In the genomic region with DNA sequence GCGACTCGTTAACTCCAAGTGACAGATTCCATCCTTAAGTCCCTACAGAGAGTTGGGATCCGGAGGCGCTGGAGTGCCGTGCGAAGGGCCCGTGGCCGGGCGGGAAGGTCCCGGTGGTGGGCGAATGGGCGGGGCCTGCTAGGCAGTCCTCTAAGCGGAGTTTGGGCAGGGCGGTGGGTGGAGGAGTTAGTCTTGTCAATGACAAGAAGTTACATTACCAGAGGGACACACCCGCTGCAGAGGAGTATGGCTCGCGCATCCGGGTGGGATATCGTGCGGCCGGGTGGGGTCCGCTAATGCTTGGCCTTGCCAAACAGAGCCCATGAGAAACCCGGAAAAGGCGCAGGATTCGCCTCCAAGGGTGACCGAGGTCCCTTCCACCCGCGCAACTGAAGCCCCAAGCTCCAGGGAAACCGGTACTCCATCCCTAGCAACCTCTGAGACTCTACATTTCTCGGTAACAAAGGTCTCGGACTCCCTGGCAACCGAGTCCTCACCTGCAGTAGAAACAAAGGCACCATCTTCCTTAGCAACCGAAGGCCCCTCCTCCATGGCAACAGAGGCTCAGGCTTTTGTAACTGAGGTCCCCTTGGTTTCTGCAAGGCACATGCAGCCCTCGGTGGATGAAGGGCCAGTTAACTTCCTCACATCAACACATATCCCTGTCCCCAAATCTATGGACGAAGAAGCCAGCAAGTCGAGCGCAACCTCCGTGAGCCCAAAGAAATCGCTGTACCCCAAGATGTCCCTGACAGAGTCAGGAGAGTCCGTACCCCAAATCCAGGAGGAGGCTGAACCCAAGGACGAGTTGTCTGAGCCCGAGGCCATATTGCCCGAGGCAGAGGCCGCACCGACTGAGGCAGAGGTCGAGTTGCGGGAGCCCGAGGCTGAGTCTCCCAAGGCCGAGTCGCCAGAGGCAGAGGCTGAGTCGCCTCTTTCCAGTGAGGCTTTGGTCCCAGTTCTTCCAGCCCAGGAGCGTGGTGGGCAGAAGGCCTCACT, we compare ENCODE assay signal across 8 mouse cellular contexts. TPM values are rescaled to one million over a fixed set of nuclear protein-coding genes. Genes with fewer than 3 reads are reported as not detected.
A peak's percentile ranks its signal among the peaks of the same experiment; 100 is the strongest.
DNase-seq lines count a peak whose midpoint lies in the region; ATAC-seq lines count a peak whose summit lies in the region.

No protein-coding gene starts in this region.

- ATAC-seq in embryonic facial prominence, embryonic 13.5 days (ENCODE audit: insufficient number of reproducible peaks, insufficient read depth, low FRiP score, low TSS enrichment, low read depth), result peak; percentile 4; the same call in 1 of the 2 replicates
- ATAC-seq in hindbrain, embryonic 12.5 days (ENCODE audit: low FRiP score), result peak; percentile 59; the same call in 1 of the 2 replicates

- H3K9ac ChIP-seq in embryonic facial prominence, embryonic 13.5 days, result peak overlapping the region; percentile 60
- H3K9ac ChIP-seq in hindbrain, embryonic 12.5 days, result peak overlapping the region; percentile 46; the same call in 1 of the 2 replicates

- H3K36me3 ChIP-seq in embryonic facial prominence, embryonic 13.5 days, result peaks cover 11% of the 10 kb centered on the region
- H3K36me3 ChIP-seq in hindbrain, embryonic 12.5 days, result peaks cover 19% of the 10 kb centered on the region
- peaks cover 20% of the 10 kb centered on the region for H3K36me3 ChIP-seq in midbrain, embryonic 10.5 days

- H3K4me1 ChIP-seq in embryonic facial prominence, embryonic 13.5 days, result peaks cover 29% of the 10 kb centered on the region
- H3K4me1 ChIP-seq in hindbrain, embryonic 12.5 days, result peaks cover 43% of the 10 kb centered on the region
- H3K4me1 ChIP-seq in midbrain, embryonic 10.5 days, result peaks cover 55% of the 10 kb centered on the region

- DNase-seq in kidney, postnatal 14 days, result peak; percentile 48
- no peak for DNase-seq in kidney, postnatal 25 days
- DNase-seq in midbrain, embryonic 10.5 days (ENCODE audit: low spot score), result peak; percentile 76
- DNase-seq in cerebellum, adult 11 months, result no peak
- no peak for DNase-seq in frontal cortex, postnatal 10 days (ENCODE audit: low spot score in 2 of 2)
- no peak for DNase-seq in left cerebral cortex, adult 8-10 months (ENCODE audit: low spot score in 2 of 2)

- no peak overlapping the region for H3K27ac ChIP-seq in embryonic facial prominence, embryonic 13.5 days
- peak overlapping the region; percentile 70 for H3K27ac ChIP-seq in hindbrain, embryonic 12.5 days
- H3K27ac ChIP-seq in midbrain, embryonic 10.5 days (replicated peaks), result peak overlapping the region; percentile 85

- peaks cover 52% of the 10 kb centered on the region for H3K27me3 ChIP-seq in embryonic facial prominence, embryonic 13.5 days
- peaks cover 40% of the 10 kb centered on the region for H3K27me3 ChIP-seq in hindbrain, embryonic 12.5 days
- H3K27me3 ChIP-seq in midbrain, embryonic 10.5 days (ENCODE audit: low read depth, poor library complexity, severe bottlenecking), result peaks cover 62% of the 10 kb centered on the region

- 12% methylated on average over 52 of the region's 52 CpGs for WGBS in embryonic facial prominence, embryonic 13.5 days
- WGBS in hindbrain, embryonic 12.5 days, result 8% methylated on average over 52 of the region's 52 CpGs
- 9% methylated on average over 52 of the region's 52 CpGs for WGBS in midbrain, embryonic 10.5 days

- peak overlapping the region; percentile 40 for H3K4me3 ChIP-seq in embryonic facial prominence, embryonic 13.5 days
- H3K4me3 ChIP-seq in hindbrain, embryonic 12.5 days, result peak overlapping the region; percentile 25
- H3K4me3 ChIP-seq in midbrain, embryonic 10.5 days, result peak overlapping the region; percentile 52

- no peaks in the 10 kb centered on the region for H3K9me3 ChIP-seq in embryonic facial prominence, embryonic 13.5 days
- no peaks in the 10 kb centered on the region for H3K9me3 ChIP-seq in hindbrain, embryonic 12.5 days (replicated peaks)
- no peaks in the 10 kb centered on the region for H3K9me3 ChIP-seq in midbrain, embryonic 10.5 days (replicated peaks)

- peak overlapping the region; percentile 66 for H3K4me2 ChIP-seq in embryonic facial prominence, embryonic 13.5 days
- H3K4me2 ChIP-seq in hindbrain, embryonic 12.5 days (replicated peaks), result peak overlapping the region; percentile 52

RNA-seq across cellular contexts. Expression of gene Pi16, which starts 9.3 kb away (rescaled TPM):
- polyA plus RNA-seq in embryonic facial prominence, embryonic 13.5 days (2015; fragmentation: Nextera tagmentation; extraction: Ambion mirVana), result 0.23 and 0.27 TPM in 2 replicates
- 0.97 and 1.2 TPM in 2 replicates for polyA plus RNA-seq in hindbrain, embryonic 12.5 days (2016; fragmentation: Nextera tagmentation; extraction: Ambion mirVana)
- polyA plus RNA-seq in midbrain, embryonic 10.5 days (2016; fragmentation: Nextera tagmentation; extraction: Ambion mirVana), result 0.75 and 0.82 TPM in 2 replicates
- total RNA-seq in left cerebral cortex, adult 8-10 months (2022), result 1 to 10 TPM; 1.2 to 1.6 (median 1.4) TPM

RNA-seq across cellular contexts. Expression of gene Mtch1, which starts 20.9 kb away (rescaled TPM):
- 284 and 299 TPM in 2 replicates for polyA plus RNA-seq in embryonic facial prominence, embryonic 13.5 days (2015; fragmentation: Nextera tagmentation; extraction: Ambion mirVana)
- polyA plus RNA-seq in hindbrain, embryonic 12.5 days (2016; fragmentation: Nextera tagmentation; extraction: Ambion mirVana), result 438 and 466 TPM in 2 replicates
- polyA plus RNA-seq in midbrain, embryonic 10.5 days (2016; fragmentation: Nextera tagmentation; extraction: Ambion mirVana), result 277 and 318 TPM in 2 replicates
- total RNA-seq in left cerebral cortex, adult 8-10 months (2022), result 100 to 1,000 TPM; 565 to 601 (median 593) TPM

RNA-seq across cellular contexts. Expression of gene Fgd2, which starts 33.9 kb away (rescaled TPM):
- polyA plus RNA-seq in embryonic facial prominence, embryonic 13.5 days (2015; fragmentation: Nextera tagmentation; extraction: Ambion mirVana), result 11.5 and 12.9 TPM in 2 replicates
- 4.3 and 7.0 TPM in 2 replicates for polyA plus RNA-seq in hindbrain, embryonic 12.5 days (2016; fragmentation: Nextera tagmentation; extraction: Ambion mirVana)
- 3.8 and 4.1 TPM in 2 replicates for polyA plus RNA-seq in midbrain, embryonic 10.5 days (2016; fragmentation: Nextera tagmentation; extraction: Ambion mirVana)
- 1 to 10 TPM; 7.5 to 7.9 (median 7.6) TPM for total RNA-seq in left cerebral cortex, adult 8-10 months (2022)

RNA-seq across cellular contexts. Expression of gene BC004004, which starts 58.2 kb away (rescaled TPM):
- 66.7 and 71.3 TPM in 2 replicates for polyA plus RNA-seq in embryonic facial prominence, embryonic 13.5 days (2015; fragmentation: Nextera tagmentation; extraction: Ambion mirVana)
- 72.5 and 76.9 TPM in 2 replicates for polyA plus RNA-seq in hindbrain, embryonic 12.5 days (2016; fragmentation: Nextera tagmentation; extraction: Ambion mirVana)
- polyA plus RNA-seq in midbrain, embryonic 10.5 days (2016; fragmentation: Nextera tagmentation; extraction: Ambion mirVana), result 62.8 and 67.9 TPM in 2 replicates
- total RNA-seq in left cerebral cortex, adult 8-10 months (2022), result 100 to 1,000 TPM in 3 of 4 experiments, 10 to 100 TPM in 1; 98.1 to 131 (median 114) TPM

Comparison
In these comparisons a context has a peak if more than half of its experiments do, and no peak if none do; other contexts are left out.
1. DNase-seq: peak in kidney, postnatal 14 days (single experiment) and midbrain, embryonic 10.5 days (single experiment); none in kidney, postnatal 25 days (0 of 2), cerebellum, adult 11 months (single experiment), frontal cortex, postnatal 10 days (0 of 2) and left cerebral cortex, adult 8-10 months (0 of 2).
2. Peak in every context shown above with its lines, with median percentiles within 50 percentile points of each other: H3K4me3 ChIP-seq.